Mouse (Mus musculus) adrenal gland, postnatal 25 days (tissue): ENCODE results near the gene Tmbim7. TPM values are rescaled to one million over a fixed set of nuclear protein-coding genes. Genes with fewer than 3 reads are reported as not detected.
A peak's percentile ranks its signal among the peaks of the same experiment; 100 is the strongest.
"Not testable (repeated sequence)": the region's sequence is repeated elsewhere in the genome, so short reads cannot be mapped to it uniquely, and the experiment has no call there.

ENCODE experiments used
- DNase-seq: peaks from one replicate; pipeline ENCODE4 v3.0.0; 2021; ENCODE audit warnings: mixed read lengths
- long read RNA-seq: library from polyadenylated mRNA; stranded (forward); transcript quantifications from one replicate; pipeline ENCODE4 v2.0.0, GENCODE M21; 2021
- total RNA-seq: library from RNA; stranded (reverse); gene quantifications from 2 replicates; pipeline ENCODE4 v1.2.3, GENCODE M21; 2021

Tmbim7 gene
- total RNA-seq: not detected in 2 replicates
- long read RNA-seq: 0 reads

- no peak for DNase-seq
These were observed at the start of gene Tmbim7 for GRCm38 (mm10) chr5:3650881-3651280. Gene Tmbim7 (plus strand): TSS chr5:3651181.

DNA sequence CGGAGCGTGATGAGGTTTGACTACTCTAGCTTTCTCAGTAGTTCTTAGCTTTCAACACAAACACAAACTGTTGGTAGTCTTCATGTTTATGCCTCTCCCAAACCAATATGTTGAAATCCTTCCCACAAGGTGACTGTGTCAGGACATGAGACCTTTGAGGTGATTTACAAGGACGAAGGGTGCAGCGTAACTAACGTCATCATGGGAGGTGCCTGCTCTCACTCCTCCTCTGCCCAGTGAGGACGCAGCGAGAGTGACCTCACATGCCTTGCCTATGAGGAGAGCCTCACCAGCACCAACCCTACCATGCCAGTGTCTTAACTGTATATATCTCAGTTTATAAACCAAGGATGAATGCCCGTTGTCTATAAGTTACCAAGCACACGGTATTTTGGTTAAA, 43.9 kb upstream of the Tmbim7 start:
- DNase-seq: no peak

GRCm38 (mm10) chr5:3609241-3609640, 41.7 kb upstream of the Tmbim7 start:
- no peak for DNase-seq

GRCm38 (mm10) chr5:3611835-3612234, 39.1 kb upstream of the Tmbim7 start:
- DNase-seq: not testable (repeated sequence)

DNA sequence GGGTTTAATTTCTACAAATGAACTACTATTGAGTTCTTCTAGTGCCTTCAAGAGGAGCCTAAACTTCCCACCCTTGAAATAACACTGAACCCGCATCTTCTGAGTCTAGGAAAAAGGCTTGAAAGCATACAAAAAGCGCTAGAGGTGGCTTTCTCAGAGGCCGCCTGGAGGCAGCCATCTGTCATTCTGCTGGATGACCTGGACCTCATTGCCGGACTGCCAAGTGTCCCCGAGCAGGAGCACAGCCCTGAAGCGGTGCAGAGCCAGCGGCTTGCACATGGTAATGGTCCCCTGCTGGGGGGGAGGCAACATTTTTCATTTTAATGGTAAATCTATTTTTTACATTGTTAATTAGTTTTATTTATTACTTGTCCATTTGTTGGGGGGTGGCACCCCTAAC, 30.5 kb upstream of the Tmbim7 start:
- no peak for DNase-seq

DNA sequence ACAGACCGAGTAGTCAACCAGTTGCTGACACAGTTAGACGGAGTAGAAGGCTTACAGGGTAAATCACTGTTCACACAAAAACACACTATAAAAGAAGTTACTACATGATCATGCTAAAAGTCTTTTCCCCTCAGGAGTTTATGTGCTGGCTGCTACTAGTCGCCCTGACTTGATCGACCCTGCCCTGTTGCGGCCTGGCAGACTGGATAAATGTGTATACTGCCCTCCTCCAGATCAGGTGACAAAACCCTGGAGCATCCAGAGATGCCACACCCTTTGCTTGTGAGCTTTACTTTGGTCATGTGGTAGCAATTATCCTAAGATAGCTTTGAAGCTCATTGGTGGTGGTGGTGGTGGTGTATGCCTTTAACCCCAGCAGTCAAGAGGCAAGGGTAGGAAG, 20.9 kb upstream of the Tmbim7 start:
- DNase-seq: no peak

- DNase-seq: no peak
These were observed 19.3 kb upstream of the Tmbim7 start for GRCm38 (mm10) chr5:3631512-3632271.

GRCm38 (mm10) chr5:3632285-3632684, 18.7 kb upstream of the Tmbim7 start:
- DNase-seq: no peak

GRCm38 (mm10) chr5:3633315-3633714, 17.7 kb upstream of the Tmbim7 start:
- DNase-seq: no peak

DNA sequence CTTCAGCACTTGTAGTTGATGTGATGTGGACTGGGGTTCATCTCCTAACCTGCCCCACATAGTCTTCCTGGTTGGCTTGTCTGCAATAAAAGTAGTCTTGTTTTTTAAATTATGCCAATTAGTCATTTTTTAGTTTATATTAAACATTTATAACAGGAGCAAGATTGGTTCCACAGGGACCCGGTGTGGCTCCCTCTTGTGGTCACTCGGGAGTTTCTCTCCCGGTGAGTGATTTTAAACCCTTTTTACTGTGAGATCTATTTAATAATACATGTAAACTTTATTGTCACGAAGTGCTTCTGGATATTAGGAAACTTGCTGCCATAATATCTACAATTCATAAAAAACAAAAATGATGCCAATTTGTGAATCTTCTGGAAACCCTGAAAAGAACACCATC, 17.0 kb upstream of the Tmbim7 start:
- DNase-seq: peak; percentile 13

DNA sequence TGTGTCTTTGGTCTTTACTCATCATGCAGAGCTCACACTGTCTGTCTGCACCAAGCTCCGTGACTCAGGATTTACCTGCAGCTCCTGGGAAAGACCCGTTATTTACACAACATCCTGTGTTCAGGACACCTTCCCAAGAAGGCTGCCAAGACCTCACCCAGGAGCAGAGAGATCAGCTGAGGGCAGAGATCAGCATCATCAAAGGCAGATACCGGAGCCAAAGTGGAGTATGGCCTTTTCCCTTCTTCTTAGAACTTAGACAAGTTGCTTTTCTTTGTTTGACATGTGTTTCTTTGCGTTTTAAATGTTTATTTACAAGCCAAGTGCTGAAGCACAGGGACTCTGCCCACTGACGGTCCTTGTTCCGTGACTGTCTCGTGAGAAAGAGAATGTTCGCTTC, 15.7 kb upstream of the Tmbim7 start:
- no peak for DNase-seq

GRCm38 (mm10) chr5:3644621-3645020, 6.4 kb upstream of the Tmbim7 start:
- DNase-seq: no peak

DNA sequence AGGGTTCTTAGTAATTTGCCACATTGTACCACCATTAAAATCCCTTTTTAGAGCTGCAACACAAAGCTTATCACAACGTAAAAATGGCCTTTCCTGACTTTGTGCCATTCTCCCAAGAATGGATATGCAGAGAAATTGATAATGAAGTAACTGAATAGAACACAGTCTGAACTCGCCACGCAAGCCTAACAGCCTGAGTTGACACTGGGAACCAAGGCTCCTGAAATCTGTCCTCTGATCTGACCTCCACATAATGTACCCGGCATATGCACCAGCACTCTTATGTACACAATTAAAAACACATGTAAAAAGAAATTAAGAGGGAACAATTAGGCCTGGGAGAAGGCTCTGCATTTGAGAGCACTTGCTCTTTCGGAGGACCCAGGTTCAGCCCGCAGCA, 5.7 kb upstream of the Tmbim7 start:
- DNase-seq: no peak

- DNase-seq: no peak
These were observed 4.4 kb upstream of the Tmbim7 start for GRCm38 (mm10) chr5:3646539-3646938.

GRCm38 (mm10) chr5:3646991-3647707, 3.8 kb upstream of the Tmbim7 start:
- peak; percentile 63 for DNase-seq

GRCm38 (mm10) chr5:3647708-3648121, 3.3 kb upstream of the Tmbim7 start:
- peak; percentile 88 for DNase-seq

GRCm38 (mm10) chr5:3648206-3648848, 2.7 kb upstream of the Tmbim7 start:
- no peak for DNase-seq

DNA sequence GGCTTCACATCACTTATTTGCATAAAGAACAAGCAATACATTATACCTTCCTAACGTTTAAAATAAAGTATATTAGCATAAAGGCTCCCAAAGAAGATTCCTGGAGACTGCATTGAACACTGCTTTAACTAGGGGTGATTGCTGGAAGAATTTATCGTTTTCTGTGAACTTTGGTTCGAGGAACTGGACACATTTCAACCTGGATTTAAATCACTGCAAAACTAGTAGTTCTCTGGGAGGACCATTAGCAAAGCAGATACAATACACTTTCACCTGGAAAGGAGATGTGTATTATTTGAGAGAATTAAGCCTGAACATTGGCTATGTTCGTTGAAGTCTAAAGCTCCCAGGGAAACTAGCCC, 2.2 kb upstream of the Tmbim7 start:
- no peak for DNase-seq

- DNase-seq: no peak
These were observed 640 bp downstream of the Tmbim7 start for GRCm38 (mm10) chr5:3651621-3652020.

GRCm38 (mm10) chr5:3652903-3653575, 2.1 kb downstream of the Tmbim7 start:
- DNase-seq: not testable (repeated sequence)

DNA sequence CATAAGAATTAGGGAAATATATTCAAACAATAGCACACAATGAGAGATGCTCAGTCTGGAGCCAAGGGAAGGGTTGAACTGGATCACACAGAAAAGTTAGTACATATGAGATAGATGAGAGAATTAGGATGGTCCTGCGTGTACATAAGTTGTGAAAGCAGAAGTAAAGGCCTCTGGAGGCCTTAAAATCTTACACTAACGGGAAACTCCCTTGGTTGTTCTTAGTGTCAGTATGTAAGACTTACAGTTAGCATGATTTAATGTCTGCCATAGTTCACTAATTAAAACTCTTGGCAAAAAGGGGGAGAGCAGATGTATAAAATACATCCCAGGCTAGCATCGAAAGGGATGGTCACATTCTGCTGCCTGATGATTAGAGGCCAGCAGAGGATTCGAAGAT, 2.8 kb downstream of the Tmbim7 start:
- no peak for DNase-seq

GRCm38 (mm10) chr5:3657085-3657484, 6.1 kb downstream of the Tmbim7 start, which contains the start of gene Gatad1:
Gene Gatad1 (minus strand): TSS chr5:3657185.
- DNase-seq: no peak

- DNase-seq: no peak
These were observed 14.2 kb downstream of the Tmbim7 start for GRCm38 (mm10) chr5:3665225-3665624.
